Mouse (Mus musculus) B cell, adult 67 days (primary cell): ENCODE data around the gene Olfr1157. TPM values are rescaled to one million over a fixed set of nuclear protein-coding genes. Genes with fewer than 3 reads are reported as not detected.

Experiments used
- total RNA-seq, 2 experiments: library from RNA; stranded (reverse); gene quantifications; 4 replicates each; pipeline ENCODE4 v1.2.4; 2023

The Olfr1157 gene
- total RNA-seq = not detected

GRCm38 (mm10) chr2:87968199-87968598 lies at the start of gene Olfr1157:
TSS of gene Olfr1157 (minus strand) at chr2:87968299.

GRCm38 (mm10) chr2:88007515-88008318 lies 39.6 kb upstream of the Olfr1157 start, which contains the start of gene Olfr1160:
TSS of gene Olfr1160 (minus strand) at chr2:88008268.

GRCm38 (mm10) chr2:87989813-87990212 lies 21.7 kb upstream of the Olfr1157 start, which contains the start of gene Olfr1158:
TSS of gene Olfr1158 (plus strand) at chr2:87990113.

GRCm38 (mm10) chr2:87974563-87974962 lies 6.5 kb upstream of the Olfr1157 start, which contains the start of gene Olfr74:
TSS of gene Olfr74 (minus strand) at chr2:87974663.

GRCm38 (mm10) chr2:87953000-87953399 lies 15.1 kb downstream of the Olfr1157 start, which contains the start of gene Olfr1156:
TSS of gene Olfr1156 (minus strand) at chr2:87953100.

GRCm38 (mm10) chr2:87945037-87945436 lies 23.1 kb downstream of the Olfr1157 start, which contains the start of gene Olfr1155:
TSS of gene Olfr1155 (minus strand) at chr2:87945137.

Other genes starting within 250 kb of the Olfr1157 start
- not detected for gene Olfr1138, start 228.3 kb downstream of the Olfr1157 start, total RNA-seq
- gene Olfr1140, start 224.5 kb downstream of the Olfr1157 start, total RNA-seq = not detected
- not detected for gene Olfr1141, start 214.3 kb downstream of the Olfr1157 start, total RNA-seq
- not detected for gene Olfr152, start 188.8 kb downstream of the Olfr1157 start, total RNA-seq
- gene Olfr1143, start 167.7 kb downstream of the Olfr1157 start, total RNA-seq = not detected
- not detected for gene Olfr1145, start 158.5 kb downstream of the Olfr1157 start, total RNA-seq
- gene Olfr1148, start 137.8 kb downstream of the Olfr1157 start, total RNA-seq = not detected
- gene Olfr1150-ps1, start 124.3 kb downstream of the Olfr1157 start, total RNA-seq = not detected
- not detected for gene Olfr1151, start 112.4 kb downstream of the Olfr1157 start, total RNA-seq
- gene Olfr1152, start 101.8 kb downstream of the Olfr1157 start, total RNA-seq = not detected
- gene Olfr1153, start 73.3 kb downstream of the Olfr1157 start, total RNA-seq = not detected
- not detected for gene Olfr1154, start 63.1 kb downstream of the Olfr1157 start, total RNA-seq
- gene Olfr1155, start 23.2 kb downstream of the Olfr1157 start, total RNA-seq = not detected
- gene Olfr1156, start 15.2 kb downstream of the Olfr1157 start, total RNA-seq = not detected
- gene Olfr74, start 6.4 kb upstream of the Olfr1157 start, total RNA-seq = not detected
- gene Olfr1158, start 21.8 kb upstream of the Olfr1157 start, total RNA-seq = not detected
- gene Olfr1160, start 40.0 kb upstream of the Olfr1157 start, total RNA-seq = not detected
- gene Olfr1161, start 54.5 kb upstream of the Olfr1157 start, total RNA-seq = not detected
- not detected for gene Olfr73, start 69.4 kb upstream of the Olfr1157 start, total RNA-seq
- gene Olfr1162, start 82.8 kb upstream of the Olfr1157 start, total RNA-seq = not detected
- gene Olfr1163, start 103.5 kb upstream of the Olfr1157 start, total RNA-seq = not detected
- gene Olfr1164, start 125.7 kb upstream of the Olfr1157 start, total RNA-seq = not detected
- gene Olfr1166, start 160.0 kb upstream of the Olfr1157 start, total RNA-seq = not detected
- gene Olfr1167, start 186.9 kb upstream of the Olfr1157 start, total RNA-seq = not detected
- not detected for gene Olfr1168, start 213.6 kb upstream of the Olfr1157 start, total RNA-seq